Comparison of ENCODE assay signal across 27 mouse cellular contexts in genomic region chr5:36186294-36187053, GRCm38 (mm10). TPM values are rescaled to one million over a fixed set of nuclear protein-coding genes. Genes with fewer than 3 reads are reported as not detected.
A peak's percentile ranks its signal among the peaks of the same experiment; 100 is the strongest.
DNase-seq lines count a peak whose midpoint lies in the region; ATAC-seq and TF ChIP-seq lines count a peak whose summit lies in the region.
"Had no signal": no experiment of that assay in that cellular context is flagged by ENCODE, and none has a peak within 500 bp of the region (broad histone marks: within the 10 kb centered on the region; RNA-seq: fewer than 3 reads in every experiment).

No protein-coding gene starts in this region.

- WGBS in hindbrain, embryonic 16.5 days = 53% methylated on average over 8 of the region's 8 CpGs
- WGBS in hindbrain, embryonic 10.5 days = 64% methylated on average over 8 of the region's 8 CpGs
- WGBS in midbrain, postnatal 0 days = 52% methylated on average over 8 of the region's 8 CpGs
- 58% methylated on average over 8 of the region's 8 CpGs for WGBS in midbrain, embryonic 14.5 days
- WGBS in stomach, postnatal 0 days = 44% methylated on average over 8 of the region's 8 CpGs

- H3K4me2 ChIP-seq in hindbrain, embryonic 16.5 days (ENCODE audit: low read length) = no peak overlapping the region
- H3K4me2 ChIP-seq in midbrain, postnatal 0 days (ENCODE audit: low read depth, low read length, poor library complexity, severe bottlenecking) = no peak overlapping the region
- H3K4me2 ChIP-seq in midbrain, embryonic 14.5 days (ENCODE audit: low read length) = no peak overlapping the region
- no peak overlapping the region for H3K4me2 ChIP-seq in stomach, postnatal 0 days (replicated peaks; ENCODE audit: low read depth)
- H3K4me2 ChIP-seq: forebrain, embryonic 12.5 days; liver, embryonic 13.5 days; midbrain, embryonic 15.5 days; stomach, embryonic 15.5 days had no signal

- no peak overlapping the region for H3K9ac ChIP-seq in hindbrain, embryonic 16.5 days (ENCODE audit: low read depth, low read length)
- H3K9ac ChIP-seq in midbrain, postnatal 0 days (replicated peaks; ENCODE audit: low read length, poor library complexity, severe bottlenecking) = no peak overlapping the region
- no peak overlapping the region for H3K9ac ChIP-seq in midbrain, embryonic 14.5 days (replicated peaks; ENCODE audit: low read length)
- H3K9ac ChIP-seq in stomach, postnatal 0 days (ENCODE audit: low read length) = no peak overlapping the region
- H3K9ac ChIP-seq: forebrain, embryonic 12.5 days; liver, embryonic 13.5 days; midbrain, embryonic 15.5 days; stomach, embryonic 15.5 days had no signal

- no peaks in the 10 kb centered on the region for H3K9me3 ChIP-seq in hindbrain, embryonic 16.5 days (ENCODE audit: control insufficient read depth, low read length)
- H3K9me3 ChIP-seq in hindbrain, embryonic 10.5 days = no peaks in the 10 kb centered on the region
- no peaks in the 10 kb centered on the region for H3K9me3 ChIP-seq in midbrain, postnatal 0 days (ENCODE audit: low read length)
- no peaks in the 10 kb centered on the region for H3K9me3 ChIP-seq in midbrain, embryonic 14.5 days (ENCODE audit: control insufficient read depth, low read length)
- no peaks in the 10 kb centered on the region for H3K9me3 ChIP-seq in stomach, postnatal 0 days (ENCODE audit: control insufficient read depth, low read length)
- H3K9me3 ChIP-seq: forebrain, embryonic 12.5 days; liver, embryonic 13.5 days; megakaryocyte, embryonic 14.5 days; midbrain, embryonic 15.5 days; stomach, embryonic 15.5 days had no signal

- H3K27ac ChIP-seq in hindbrain, embryonic 16.5 days (ENCODE audit: low read depth, low read length) = no peak overlapping the region
- H3K27ac ChIP-seq in hindbrain, embryonic 10.5 days = no peak overlapping the region
- no peak overlapping the region for H3K27ac ChIP-seq in layer of hippocampus, adult 2 months
- H3K27ac ChIP-seq in midbrain, postnatal 0 days (ENCODE audit: low read depth, low read length) = no peak overlapping the region
- no peak overlapping the region for H3K27ac ChIP-seq in midbrain, embryonic 14.5 days (replicated peaks; ENCODE audit: low read depth, low read length)
- H3K27ac ChIP-seq in stomach, postnatal 0 days (replicated peaks) = no peak overlapping the region
- H3K27ac ChIP-seq: forebrain, embryonic 12.5 days; heart, adult 2 months; liver, embryonic 13.5 days; midbrain, embryonic 15.5 days; stomach, embryonic 15.5 days had no signal

- no peak overlapping the region for H3K4me3 ChIP-seq in hindbrain, embryonic 16.5 days (ENCODE audit: low read length)
- H3K4me3 ChIP-seq in hindbrain, embryonic 10.5 days = no peak overlapping the region
- no peak overlapping the region for H3K4me3 ChIP-seq in layer of hippocampus, adult 2 months
- H3K4me3 ChIP-seq in midbrain, postnatal 0 days (ENCODE audit: low read depth, low read length) = no peak overlapping the region
- no peak overlapping the region for H3K4me3 ChIP-seq in midbrain, embryonic 14.5 days (replicated peaks; ENCODE audit: low read depth, low read length)
- H3K4me3 ChIP-seq in stomach, postnatal 0 days (ENCODE audit: low read depth, low read length) = no peak overlapping the region
- H3K4me3 ChIP-seq: forebrain, embryonic 12.5 days; heart, adult 2 months; liver, embryonic 13.5 days; megakaryocyte, embryonic 14.5 days; midbrain, embryonic 15.5 days; stomach, embryonic 15.5 days had no signal

- H3K27me3 ChIP-seq in hindbrain, embryonic 16.5 days (replicated peaks; ENCODE audit: control insufficient read depth, insufficient read depth, low read length) = no peaks in the 10 kb centered on the region
- no peaks in the 10 kb centered on the region for H3K27me3 ChIP-seq in hindbrain, embryonic 10.5 days (ENCODE audit: insufficient read depth, poor library complexity, severe bottlenecking)
- no peaks in the 10 kb centered on the region for H3K27me3 ChIP-seq in midbrain, postnatal 0 days (ENCODE audit: insufficient read depth, low read length)
- no peaks in the 10 kb centered on the region for H3K27me3 ChIP-seq in midbrain, embryonic 14.5 days (ENCODE audit: control insufficient read depth, insufficient read depth, low read length)
- no peaks in the 10 kb centered on the region for H3K27me3 ChIP-seq in stomach, postnatal 0 days (ENCODE audit: control insufficient read depth, insufficient read depth, low read length)
- H3K27me3 ChIP-seq: forebrain, embryonic 12.5 days; liver, embryonic 13.5 days; midbrain, embryonic 15.5 days; stomach, embryonic 15.5 days had no signal

- ATAC-seq in hindbrain, embryonic 16.5 days = peak; percentile 38
- ATAC-seq in midbrain, postnatal 0 days (ENCODE audit: low FRiP score) = no peak
- ATAC-seq in midbrain, embryonic 14.5 days (ENCODE audit: low FRiP score, low TSS enrichment) = no peak
- ATAC-seq in stomach, postnatal 0 days (ENCODE audit: low FRiP score, low TSS enrichment) = no peak
- ATAC-seq: inflammation-experienced regulatory T-cells, adult 6 months; midbrain, embryonic 15.5 days had no signal

- TF ChIP-seq CTCF in layer of hippocampus, adult 2 months (conservative IDR thresholded peaks at IDR 0.05) = peak; percentile 71
- TF ChIP-seq CTCF in midbrain, postnatal 0 days (IDR thresholded peaks at IDR 0.05) = peak; percentile 48
- peak; percentile 51 for TF ChIP-seq CTCF in stomach, postnatal 0 days (IDR thresholded peaks at IDR 0.05; ENCODE audit: low read depth)

- no peaks in the 10 kb centered on the region; the same call in 1 of the 2 replicates for H3K4me1 ChIP-seq in hindbrain, embryonic 16.5 days (ENCODE audit: control insufficient read depth, insufficient read depth, low read depth, low read length)
- peaks cover 33% of the 10 kb centered on the region for H3K4me1 ChIP-seq in hindbrain, embryonic 10.5 days (replicated peaks)
- H3K4me1 ChIP-seq in midbrain, postnatal 0 days (ENCODE audit: insufficient read depth, low read length) = no peaks in the 10 kb centered on the region; the same call in 1 of the 2 replicates
- H3K4me1 ChIP-seq in midbrain, embryonic 14.5 days (ENCODE audit: control insufficient read depth, insufficient read depth, low read length) = peaks cover 15% of the 10 kb centered on the region; the same call in 1 of the 2 replicates
- no peaks in the 10 kb centered on the region for H3K4me1 ChIP-seq in stomach, postnatal 0 days (replicated peaks; ENCODE audit: control insufficient read depth, insufficient read depth)
- H3K4me1 ChIP-seq: liver, embryonic 13.5 days; megakaryocyte, embryonic 14.5 days; stomach, embryonic 15.5 days had no signal

- TF ChIP-seq EP300 in stomach, postnatal 0 days (optimal IDR thresholded peaks at IDR 0.05) = no peak

- no peaks in the 10 kb centered on the region for H3K36me3 ChIP-seq in hindbrain, embryonic 16.5 days (ENCODE audit: control insufficient read depth, insufficient read depth, low read length)
- no peaks in the 10 kb centered on the region for H3K36me3 ChIP-seq in hindbrain, embryonic 10.5 days
- H3K36me3 ChIP-seq in midbrain, postnatal 0 days (ENCODE audit: insufficient read depth, low read length) = no peaks in the 10 kb centered on the region
- H3K36me3 ChIP-seq in midbrain, embryonic 14.5 days (ENCODE audit: control insufficient read depth, insufficient read depth, low read length) = no peaks in the 10 kb centered on the region
- H3K36me3 ChIP-seq in stomach, postnatal 0 days (ENCODE audit: control insufficient read depth, insufficient read depth, low read length) = no peaks in the 10 kb centered on the region
- H3K36me3 ChIP-seq: forebrain, embryonic 12.5 days; liver, embryonic 13.5 days; midbrain, embryonic 15.5 days; stomach, embryonic 15.5 days had no signal

- no peak for DNase-seq in hindbrain, embryonic 10.5 days (ENCODE audit: low spot score)
- DNase-seq in layer of hippocampus, adult 2 months (ENCODE audit: low spot score in 2 of 2) = no peak
- no peak for DNase-seq in layer of hippocampus, postnatal 10 days (ENCODE audit: low spot score in 2 of 2)
- DNase-seq in midbrain, postnatal 0 days (ENCODE audit: low spot score) = no peak
- DNase-seq in midbrain, embryonic 14.5 days = no peak
- DNase-seq in stomach, postnatal 0 days (ENCODE audit: low spot score) = no peak
- DNase-seq in heart, adult 9 months (ENCODE audit: low spot score in 2 of 2) = no peak
- DNase-seq: adrenal gland, postnatal 14 days; cerebellum, adult 18-20 months; cerebellum, postnatal 25 days; gastrocnemius, postnatal 25 days; heart, adult 2 months; left cerebral cortex, postnatal 4 days; liver, embryonic 13.5 days; right cerebral cortex, postnatal 25 days; thymus, adult 2 months had no signal

RNA-seq across cellular contexts. Expression of gene Psapl1, which starts 17.3 kb away (rescaled TPM):
- polyA plus RNA-seq in hindbrain, embryonic 16.5 days (2015; fragmentation: Nextera tagmentation; extraction: Ambion mirVana) = 0.07 and 0.10 TPM in 2 replicates
- polyA plus RNA-seq in hindbrain, embryonic 10.5 days (2016; fragmentation: Nextera tagmentation; extraction: Ambion mirVana) = not detected in 2 replicates
- not detected for total RNA-seq in layer of hippocampus, adult 2 months (2021)
- not detected for total RNA-seq in layer of hippocampus, postnatal 10 days (2021)
- 0.55 TPM in 1 of 2 replicates, not detected in the other for total RNA-seq in midbrain, postnatal 0 days (2014; rRNA removed)
- not detected in 2 replicates for polyA plus RNA-seq in midbrain, postnatal 0 days (2015; fragmentation: Nextera tagmentation; extraction: Ambion mirVana)
- not detected in 2 replicates for polyA plus RNA-seq in midbrain, embryonic 14.5 days (2014; fragmentation: Nextera tagmentation; extraction: Ambion mirVana)
- polyA plus RNA-seq in stomach, postnatal 0 days (2015; fragmentation: Nextera tagmentation; extraction: Ambion mirVana) = 311 and 314 TPM in 2 replicates
- total RNA-seq: adrenal gland, postnatal 14 days; CH12.LX; gastrocnemius, postnatal 25 days; heart, adult 2 months; hematopoietic stem cell, adult 5-6 weeks; layer of hippocampus, adult 18-20 months; left cerebral cortex, adult 18-20 months; left cerebral cortex, postnatal 4 days; MEL had no signal
- polyA plus RNA-seq: inflammation-experienced regulatory T-cells, adult 6 months; liver, embryonic 13.5 days had no signal

Comparison
In these comparisons a context has a peak if more than half of its experiments do, and no peak if none do; other contexts are left out.
1. RNA of gene Psapl1, which starts 17.3 kb away (polyA plus RNA-seq): 311 to 314 TPM in stomach, postnatal 0 days; 0.07 to 0.10 TPM in hindbrain, embryonic 16.5 days, not detected in hindbrain, embryonic 10.5 days, not detected in midbrain, postnatal 0 days and not detected in midbrain, embryonic 14.5 days; every median in the first group is over 100 times any median in the second.
2. Peak in every context shown above with its lines, with median percentiles within 50 percentile points of each other: CTCF ChIP-seq.